Mouse (Mus musculus) embryonic facial prominence, embryonic 14.5 days (tissue): ENCODE data around the gene Ptafr. TPM values are rescaled to one million over a fixed set of nuclear protein-coding genes. Genes with fewer than 3 reads are reported as not detected.

Experiments
- ATAC-seq: fragments of 200-750 bp; cut with Nextera tagmentation; 2 replicates; pipeline ENCODE4 v1.8.0; 2017; ENCODE audit warnings: low read depth, moderate number of reproducible peaks, moderate TSS enrichment
- DNase-seq: peaks from one replicate; pipeline ENCODE4 v3.0.0-alpha.2; 2015; ENCODE audit warnings: low spot score
- H3K27ac ChIP-seq: fragments of 300-500 bp; sonication (generic); replicated peaks from 2 replicates; pipeline ENCODE4 v1.5.1; 2014; ENCODE audit warnings: low read depth, mild to moderate bottlenecking, low read length, moderate library complexity
- H3K27me3 ChIP-seq: fragments of 300-500 bp; sonication (generic); replicated peaks from 2 replicates; pipeline ENCODE4 v1.6.1; 2014; ENCODE audit warnings: low read length; ENCODE audit not compliant: control insufficient read depth, insufficient read depth
- H3K36me3 ChIP-seq: fragments of 300-500 bp; sonication (generic); 2 replicates; pipeline ENCODE4 v1.6.1; 2014; ENCODE audit warnings: low read length, mixed read lengths; ENCODE audit not compliant: control insufficient read depth, insufficient read depth
- H3K4me1 ChIP-seq: fragments of 300-500 bp; sonication (generic); 2 replicates; pipeline ENCODE4 v1.6.1; 2014; ENCODE audit warnings: antibody characterized with exemption, low read length; ENCODE audit not compliant: control insufficient read depth, insufficient read depth
- H3K4me2 ChIP-seq: fragments of 300-500 bp; sonication (generic); 2 replicates; pipeline ENCODE4 v1.6.1; 2014; ENCODE audit warnings: low read depth, mild to moderate bottlenecking, low read length, moderate library complexity, mixed read lengths
- H3K4me3 ChIP-seq: fragments of 300-500 bp; sonication (generic); 2 replicates; pipeline ENCODE4 v1.5.1; 2014; ENCODE audit warnings: low read depth, mild to moderate bottlenecking, low read length
- H3K9ac ChIP-seq: fragments of 300-500 bp; sonication (generic); 2 replicates; pipeline ENCODE4 v1.6.1; 2014; ENCODE audit warnings: low read depth, mild to moderate bottlenecking, low read length, moderate library complexity, mixed read lengths
- H3K9me3 ChIP-seq: fragments of 300-500 bp; sonication (generic); 2 replicates; pipeline ENCODE4 v1.6.1; 2016; ENCODE audit warnings: low read length; ENCODE audit not compliant: control insufficient read depth
- WGBS: fragments of 180-500 bp; shearing (Covaris S2); extraction: QIAGEN DNeasy Blood & Tissue Kit; methylation state at CpG from one replicate; pipeline ENCODE4 v1.1.7; 2014; 5-methylcytosine and 5-hydroxymethylcytosine counted together
- polyA plus RNA-seq: library from polyadenylated mRNA; unstranded; fragments of >200 nt; fragmentation: Nextera tagmentation; extraction: Ambion mirVana; gene quantifications from 2 replicates; pipeline ENCODE4 v1.2.1, GENCODE M21; 2014

Gene Ptafr
- polyA plus RNA-seq, 1 experiment from 2014 or later: 0.58 TPM

DNA sequence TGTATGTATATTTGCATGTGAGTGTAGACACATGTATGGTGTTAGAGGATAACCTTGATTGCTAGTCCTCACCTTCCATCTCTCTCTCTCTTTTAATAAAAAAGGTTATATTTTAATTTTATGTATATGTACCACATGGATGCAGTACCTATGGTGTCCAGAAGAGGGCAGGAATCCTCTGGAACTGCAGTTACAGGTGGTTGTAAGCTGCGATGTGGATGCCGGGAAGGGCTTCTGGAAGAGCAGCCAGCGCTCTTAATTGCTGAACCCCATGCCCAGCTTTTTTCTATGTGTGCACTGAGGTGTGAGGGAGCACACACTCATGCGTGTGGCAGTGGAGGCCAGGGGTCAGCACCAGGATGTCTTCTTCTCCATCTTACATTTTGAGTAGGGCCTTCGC lies 5.2 kb downstream of the Ptafr start:
- Histone ChIP-seq H3K9me3 (no peaks in the 10 kb centered on the region), H3K4me2 (no peak overlapping the region), H3K27me3 (no peaks in the 10 kb centered on the region), H3K4me3 (no peak overlapping the region), H3K4me1 (no peaks in the 10 kb centered on the region), H3K36me3 (no peaks in the 10 kb centered on the region), H3K9ac (no peak overlapping the region), H3K27ac (no peak overlapping the region)
- DNase-seq: no peak
- 87% methylated on average over 5 of the region's 5 CpGs for WGBS
- ATAC-seq: no peak

DNA sequence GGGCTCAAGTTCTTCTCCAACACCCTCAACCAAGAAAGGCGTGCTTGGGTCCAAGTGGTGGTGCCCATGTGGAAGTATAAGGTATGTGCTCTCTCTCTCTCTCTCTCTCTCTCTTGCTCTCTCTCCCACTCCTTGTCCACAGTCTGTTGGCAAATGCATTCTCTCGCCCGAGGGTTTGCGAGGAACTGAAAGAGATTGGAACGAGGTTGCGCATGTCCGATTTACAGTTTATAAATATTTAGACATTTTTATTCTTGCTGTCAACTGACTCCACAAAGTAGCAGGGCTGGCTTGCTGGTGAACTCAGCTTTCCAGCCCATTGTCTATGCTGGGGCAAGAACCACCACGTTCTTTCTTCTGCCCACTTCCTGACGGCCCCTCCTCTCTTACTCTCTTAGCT lies 7.3 kb downstream of the Ptafr start:
- H3K4me2 ChIP-seq: no peak overlapping the region
- ATAC-seq: no peak
- H3K27ac ChIP-seq: no peak overlapping the region
- H3K36me3 ChIP-seq: no peaks in the 10 kb centered on the region
- H3K27me3 ChIP-seq: no peaks in the 10 kb centered on the region
- 81% methylated on average over 9 of the region's 9 CpGs for WGBS
- no peak overlapping the region for H3K9ac ChIP-seq
- no peaks in the 10 kb centered on the region for H3K4me1 ChIP-seq
- no peak for DNase-seq
- no peaks in the 10 kb centered on the region for H3K9me3 ChIP-seq
- no peak overlapping the region for H3K4me3 ChIP-seq

DNA sequence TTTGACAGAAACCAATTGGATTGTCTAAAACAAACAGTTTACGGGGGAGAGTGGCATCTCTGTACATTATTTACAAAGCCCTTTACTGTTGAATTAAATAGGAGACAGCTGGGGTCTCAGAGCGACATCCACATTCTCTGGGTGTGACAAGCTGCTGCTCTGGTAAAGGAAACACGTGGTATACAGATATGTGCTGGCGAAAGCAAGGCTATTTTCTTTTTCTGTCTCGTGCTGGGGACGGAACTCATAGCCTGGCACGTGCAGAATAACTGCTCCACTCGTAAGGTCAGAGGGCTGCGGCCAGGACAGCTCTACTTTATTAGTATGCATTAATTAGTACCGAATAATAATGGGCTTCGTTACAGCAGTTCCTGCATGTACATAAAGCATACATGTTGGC lies 9.5 kb downstream of the Ptafr start:
- Histone ChIP-seq H3K4me1 (no peaks in the 10 kb centered on the region), H3K27me3 (no peaks in the 10 kb centered on the region), H3K9ac (no peak overlapping the region), H3K4me3 (no peak overlapping the region), H3K36me3 (no peaks in the 10 kb centered on the region), H3K4me2 (no peak overlapping the region), H3K27ac (no peak overlapping the region), H3K9me3 (no peaks in the 10 kb centered on the region)
- WGBS: 45% methylated on average over 11 of the region's 11 CpGs
- peak; percentile 26 for DNase-seq
- no peak for ATAC-seq

DNA sequence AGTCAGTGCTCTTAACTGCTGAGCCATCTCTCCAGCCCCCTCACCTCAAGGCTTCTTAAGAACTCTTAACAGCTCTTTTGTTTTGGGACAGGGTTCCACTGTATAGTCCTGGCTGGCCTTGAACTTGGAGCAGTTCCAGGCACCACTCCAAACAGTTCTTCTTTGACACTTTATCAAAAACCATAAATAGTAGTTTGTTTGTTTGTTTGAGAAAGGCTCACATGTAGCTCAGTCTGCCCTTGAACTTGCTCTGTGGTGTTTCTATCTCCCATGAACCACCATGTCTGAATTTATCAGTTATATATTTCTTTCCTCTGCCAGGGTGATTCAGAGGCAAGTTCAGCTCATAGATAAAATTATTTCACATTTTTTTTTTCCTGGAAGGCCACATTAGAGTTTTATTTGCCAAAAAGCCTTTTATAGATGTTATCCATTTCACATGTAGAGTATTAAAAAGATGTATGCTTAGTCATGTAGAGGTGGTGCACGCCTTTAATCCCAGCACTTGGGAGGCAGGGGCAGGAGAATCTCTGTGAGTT lies 11.0 kb downstream of the Ptafr start:
- Histone ChIP-seq H3K4me3 (no peak overlapping the region), H3K27me3 (no peaks in the 10 kb centered on the region), H3K9me3 (no peaks in the 10 kb centered on the region), H3K27ac (no peak overlapping the region), H3K4me1 (no peaks in the 10 kb centered on the region), H3K9ac (no peak overlapping the region), H3K36me3 (no peaks in the 10 kb centered on the region), H3K4me2 (no peak overlapping the region)
- 91% methylated on average over 1 of the region's 1 CpGs for WGBS
- no peak for DNase-seq
- ATAC-seq: no peak

DNA sequence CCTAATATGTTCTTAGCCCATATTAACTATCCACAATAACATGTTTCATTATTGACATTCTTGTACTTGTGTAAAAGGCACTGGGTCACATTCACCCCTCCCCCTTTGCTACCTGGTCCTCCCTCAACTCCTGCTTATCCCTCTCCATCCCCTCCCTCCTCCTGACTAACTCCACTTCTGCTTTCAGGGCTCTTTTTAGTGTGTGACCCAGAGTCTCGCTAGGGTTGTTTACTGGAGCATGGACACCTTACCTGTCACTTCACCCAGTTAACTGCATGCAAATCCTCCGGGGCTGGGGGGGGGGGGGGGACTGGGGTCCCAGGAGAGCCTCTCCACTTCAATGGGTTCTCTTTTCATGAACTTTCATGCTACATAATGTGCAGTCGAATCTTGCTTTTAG lies 19.9 kb downstream of the Ptafr start:
- Histone ChIP-seq H3K9ac (no peak overlapping the region), H3K27ac (no peak overlapping the region), H3K4me1 (no peaks in the 10 kb centered on the region), H3K4me2 (no peak overlapping the region), H3K27me3 (no peaks in the 10 kb centered on the region), H3K4me3 (no peak overlapping the region), H3K9me3 (no peaks in the 10 kb centered on the region), H3K36me3 (no peaks in the 10 kb centered on the region)
- 63% methylated on average over 3 of the region's 3 CpGs for WGBS
- DNase-seq (no peak), ATAC-seq (no peak)

DNA sequence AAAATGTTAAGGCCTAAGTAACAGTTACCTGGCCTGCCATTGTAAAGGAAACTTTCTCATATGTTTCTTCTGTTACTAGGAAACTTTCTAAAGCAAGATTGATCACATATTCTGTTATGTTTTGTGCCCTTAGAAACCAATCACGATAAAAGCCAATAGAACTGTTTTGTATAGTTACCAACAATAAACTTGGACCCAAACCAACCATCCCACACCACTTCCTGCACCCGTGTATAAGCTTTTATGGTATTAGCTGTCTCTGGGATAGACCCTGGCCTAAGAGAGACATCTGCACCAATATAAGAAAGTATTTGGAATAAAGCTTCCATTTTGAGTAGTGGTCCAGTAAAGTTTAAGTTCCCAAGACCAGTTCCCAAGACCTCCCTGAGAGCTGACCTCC lies 21.1 kb downstream of the Ptafr start:
- Histone ChIP-seq H3K27me3 (no peaks in the 10 kb centered on the region), H3K9ac (no peak overlapping the region), H3K4me1 (no peaks in the 10 kb centered on the region), H3K4me3 (no peak overlapping the region), H3K4me2 (no peak overlapping the region), H3K27ac (no peak overlapping the region), H3K36me3 (no peaks in the 10 kb centered on the region), H3K9me3 (no peaks in the 10 kb centered on the region)
- DNase-seq (no peak), ATAC-seq (no peak)
- WGBS: 83% methylated on average over 2 of the region's 2 CpGs

DNA sequence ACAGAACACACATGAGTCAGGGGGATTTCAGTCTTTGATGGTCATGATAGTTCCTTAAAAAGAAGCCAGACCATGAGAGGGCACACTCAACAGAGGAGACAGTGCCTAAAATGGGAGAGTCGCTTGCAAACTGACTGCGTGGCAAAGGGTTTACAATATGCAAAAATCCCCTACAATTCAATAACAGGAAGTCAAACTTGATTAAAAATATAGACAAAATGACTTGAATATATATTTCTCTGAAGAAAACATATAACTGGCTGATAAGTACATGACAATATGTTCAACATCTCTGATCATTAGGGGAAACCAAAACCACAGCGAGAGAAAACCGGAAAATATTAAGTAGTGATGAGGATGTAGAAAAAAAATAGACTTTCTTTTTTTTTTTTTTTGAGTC lies 22.4 kb downstream of the Ptafr start:
- no peaks in the 10 kb centered on the region for H3K9me3 ChIP-seq
- H3K9ac ChIP-seq: no peak overlapping the region
- no peak for ATAC-seq
- no peak overlapping the region for H3K4me2 ChIP-seq
- WGBS: 93% methylated on average over 4 of the region's 4 CpGs
- H3K4me1 ChIP-seq: no peaks in the 10 kb centered on the region
- H3K36me3 ChIP-seq: no peaks in the 10 kb centered on the region
- H3K27ac ChIP-seq: no peak overlapping the region
- no peaks in the 10 kb centered on the region for H3K27me3 ChIP-seq
- H3K4me3 ChIP-seq: no peak overlapping the region
- DNase-seq: no peak

DNA sequence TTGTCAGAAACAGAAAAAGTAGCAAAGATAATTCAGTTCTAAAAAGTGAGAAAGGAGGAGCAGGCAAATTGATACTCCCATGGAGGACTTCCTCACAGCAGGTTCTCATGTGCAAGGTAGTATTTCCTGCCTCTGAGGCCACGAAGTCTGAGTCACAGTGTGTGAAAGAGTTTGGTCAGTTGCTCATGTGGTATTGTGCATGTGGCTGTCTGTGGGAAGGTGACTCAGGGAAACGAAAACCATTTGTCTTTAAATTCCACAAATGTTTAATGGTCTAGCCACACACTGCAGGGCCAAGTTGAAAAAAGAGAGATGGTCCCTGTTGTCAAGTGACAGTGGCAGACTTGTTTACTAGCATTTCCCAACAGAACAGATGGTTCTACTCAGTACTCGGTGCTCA lies 24.6 kb downstream of the Ptafr start:
- H3K9ac ChIP-seq: no peak overlapping the region
- H3K27me3 ChIP-seq: no peaks in the 10 kb centered on the region
- H3K27ac ChIP-seq: no peak overlapping the region
- DNase-seq (no peak), ATAC-seq (no peak)
- H3K4me1 ChIP-seq: no peaks in the 10 kb centered on the region
- no peak overlapping the region for H3K4me3 ChIP-seq
- WGBS: 67% methylated on average over 3 of the region's 3 CpGs
- H3K9me3 ChIP-seq: no peaks in the 10 kb centered on the region
- H3K4me2 ChIP-seq: no peak overlapping the region
- no peaks in the 10 kb centered on the region for H3K36me3 ChIP-seq

DNA sequence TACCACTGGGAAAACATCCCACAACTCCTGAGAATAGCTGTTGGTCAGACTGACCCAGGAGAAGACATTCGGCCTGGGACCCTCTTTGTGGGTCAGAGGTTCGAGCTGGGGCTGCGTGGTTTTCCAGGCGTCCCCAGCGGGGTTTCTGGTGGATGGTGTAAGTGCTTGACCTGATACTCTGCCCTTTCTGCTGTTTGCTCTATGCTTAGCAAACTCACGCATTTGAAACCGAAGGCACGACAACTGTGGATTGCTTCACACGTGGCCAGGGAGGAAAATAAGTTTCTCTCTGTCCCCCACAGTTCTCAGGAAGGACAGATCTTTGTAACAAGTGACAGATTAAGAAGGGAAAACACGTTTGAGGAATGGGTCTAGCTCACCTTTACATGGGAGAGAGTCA lies 26.8 kb downstream of the Ptafr start:
- ATAC-seq (no peak), DNase-seq (no peak)
- Histone ChIP-seq H3K36me3 (no peaks in the 10 kb centered on the region), H3K9me3 (no peaks in the 10 kb centered on the region), H3K4me1 (no peaks in the 10 kb centered on the region), H3K27ac (no peak overlapping the region), H3K4me2 (no peak overlapping the region), H3K9ac (no peak overlapping the region), H3K27me3 (no peaks in the 10 kb centered on the region), H3K4me3 (no peak overlapping the region)
- WGBS: 80% methylated on average over 10 of the region's 10 CpGs
